Mouse (Mus musculus) myocyte (in vitro differentiated cells): ENCODE results near the gene Ptprj.

ENCODE experiments used
- CEBPB ChIP-seq: IDR thresholded peaks from 2 replicates; pipeline ENCODE4 v1.6.1; 2011; ENCODE audit warnings: mild to moderate bottlenecking, moderate library complexity; ENCODE audit not compliant: poor library complexity, insufficient read depth, severe bottlenecking
- E2F4 ChIP-seq: IDR thresholded peaks from one replicate; pipeline ENCODE4 v1.6.1; 2011; ENCODE audit warnings: mild to moderate bottlenecking, control low read depth, moderate library complexity; ENCODE audit not compliant: insufficient read depth
- MAX ChIP-seq: IDR thresholded peaks from one replicate; pipeline ENCODE4 v1.6.1; 2011; ENCODE audit warnings: low read depth, mild to moderate bottlenecking, control low read depth
- MYOG ChIP-seq, 3 experiments: IDR thresholded peaks; one replicate each; pipeline ENCODE4 v1.6.1; 2011; ENCODE audit warnings: control low read depth in 2 of 3, low read depth in 2 of 3, mild to moderate bottlenecking in 2 of 3; ENCODE audit not compliant: insufficient read length in 2 of 3, control insufficient read depth in 1 of 3, insufficient read depth in 1 of 3
- POLR2A ChIP-seq: IDR thresholded peaks from one replicate; pipeline ENCODE4 v1.6.1; 2011; ENCODE audit warnings: low read depth, mild to moderate bottlenecking, control low read depth, moderate library complexity; ENCODE audit not compliant: insufficient read length
- POLR2AphosphoS2 ChIP-seq: IDR thresholded peaks from one replicate; pipeline ENCODE4 v1.6.1; 2011; ENCODE audit warnings: low read depth, control low read depth; ENCODE audit not compliant: insufficient read length
- REST ChIP-seq: IDR thresholded peaks from one replicate; pipeline ENCODE4 v1.6.1; 2011; ENCODE audit warnings: mild to moderate bottlenecking, control low read depth, moderate library complexity; ENCODE audit not compliant: insufficient read depth, insufficient read length
- SRF ChIP-seq: IDR thresholded peaks from one replicate; pipeline ENCODE4 v1.6.1; 2011; ENCODE audit warnings: low read depth; ENCODE audit not compliant: control insufficient read depth, insufficient read length
- TCF12 ChIP-seq: IDR thresholded peaks from one replicate; pipeline ENCODE4 v1.6.1; 2011; ENCODE audit warnings: mild to moderate bottlenecking, control low read depth; ENCODE audit not compliant: poor library complexity, insufficient read depth, severe bottlenecking
- TCF3 ChIP-seq: IDR thresholded peaks from one replicate; pipeline ENCODE4 v1.6.1; 2011; ENCODE audit warnings: low read depth, control low read depth; ENCODE audit not compliant: insufficient read length
- USF1 ChIP-seq: IDR thresholded peaks from one replicate; pipeline ENCODE4 v1.6.1; 2011; ENCODE audit warnings: low read depth, mild to moderate bottlenecking, control low read depth, moderate library complexity

- TF ChIP-seq MAX: no peak
- TF ChIP-seq SRF: no peak
- TF ChIP-seq TCF12: no peak
- no peak for TF ChIP-seq POLR2A
- TF ChIP-seq POLR2AphosphoS2: no peak
- TF ChIP-seq MYOG (IDR thresholded peaks at IDR 0.05; ENCODE audit: control insufficient read depth in 1 of 3, insufficient read depth in 1 of 3, insufficient read length in 2 of 3, low read depth in 2 of 3): no peak
- no peak for TF ChIP-seq CEBPB
- TF ChIP-seq USF1: no peak
- TF ChIP-seq E2F4: no peak
- no peak for TF ChIP-seq TCF3
- no peak for TF ChIP-seq REST
Observed at GRCm38 (mm10) chr2:90583628-90584131, 3.2 kb upstream of the Ptprj start.
